Mouse (Mus musculus): ENCODE measurements at regions not wholly inside any gene's neighbourhood (a gene's known extent, or its start where the extent isn't known, plus 50 kb on each side); places are given as distances from the start of the nearest gene placed in this dataset.
A peak's percentile ranks its signal among the peaks of the same experiment; 100 is the strongest.

DNA sequence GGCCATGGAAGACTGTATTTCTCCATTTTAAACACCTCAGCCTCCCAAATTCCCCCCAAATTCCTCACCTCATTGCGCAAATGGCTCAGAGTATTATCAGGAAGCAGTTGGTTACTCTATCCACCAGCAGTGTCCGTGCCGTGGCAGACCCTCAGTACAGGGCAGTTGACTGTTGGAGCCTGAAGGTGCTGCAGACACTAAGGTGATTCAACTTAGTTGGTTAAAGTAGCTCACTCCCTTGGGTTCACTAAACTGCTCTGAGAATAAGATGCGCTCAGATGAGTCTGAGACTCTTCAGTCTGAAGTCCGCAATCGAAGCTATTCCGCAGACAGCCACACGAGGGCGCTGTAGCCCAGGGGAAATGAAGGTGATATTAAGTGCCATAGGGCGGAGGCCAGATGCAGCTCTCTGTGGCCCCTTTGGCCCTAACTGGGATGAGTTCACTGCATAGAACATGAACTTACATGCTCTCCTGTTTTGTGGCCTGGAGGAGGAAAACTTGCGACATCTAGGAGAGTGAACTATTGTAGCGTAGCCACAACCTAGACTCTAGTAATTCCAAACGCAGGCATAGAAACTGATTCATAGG is 62.9 kb downstream of the Amer3 start:
- peak; percentile 58 for DNase-seq (ENCODE audit: extremely low read depth, low read depth, low spot score)

DNA sequence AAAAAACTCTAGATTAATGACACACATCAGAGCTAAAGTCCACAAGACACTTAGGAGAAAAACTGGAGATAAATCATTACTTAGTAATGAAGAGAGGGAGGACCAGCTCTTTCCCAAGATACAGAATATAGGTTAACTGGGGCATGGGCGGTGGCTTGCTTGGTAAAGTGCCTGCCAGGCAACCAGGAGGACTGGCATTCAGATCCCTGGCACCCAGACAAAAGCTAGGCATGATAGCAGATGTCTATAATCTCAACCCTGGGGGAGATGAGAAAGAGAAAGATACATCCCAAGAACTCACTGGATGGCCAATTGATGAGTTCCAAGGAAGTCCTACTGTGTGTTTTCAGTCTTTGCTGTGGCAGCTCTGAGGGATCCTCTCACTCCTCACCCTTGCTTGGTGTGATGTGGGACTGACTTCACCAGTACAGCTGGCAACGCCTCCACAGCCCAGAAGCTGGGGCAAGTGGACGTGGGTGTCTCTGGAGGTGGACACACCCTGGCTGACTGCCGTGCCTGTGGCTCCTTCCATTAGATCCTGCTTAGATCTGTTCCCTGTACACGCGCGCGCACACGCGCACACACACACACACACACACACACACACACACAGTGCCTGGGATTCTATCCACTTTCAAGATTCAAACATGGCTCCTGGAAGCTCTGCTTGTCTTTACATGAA is 74.6 kb downstream of the Amer3 start:
- DNase-seq (ENCODE audit: extremely low read depth, low read depth, low spot score), result no peak

DNA sequence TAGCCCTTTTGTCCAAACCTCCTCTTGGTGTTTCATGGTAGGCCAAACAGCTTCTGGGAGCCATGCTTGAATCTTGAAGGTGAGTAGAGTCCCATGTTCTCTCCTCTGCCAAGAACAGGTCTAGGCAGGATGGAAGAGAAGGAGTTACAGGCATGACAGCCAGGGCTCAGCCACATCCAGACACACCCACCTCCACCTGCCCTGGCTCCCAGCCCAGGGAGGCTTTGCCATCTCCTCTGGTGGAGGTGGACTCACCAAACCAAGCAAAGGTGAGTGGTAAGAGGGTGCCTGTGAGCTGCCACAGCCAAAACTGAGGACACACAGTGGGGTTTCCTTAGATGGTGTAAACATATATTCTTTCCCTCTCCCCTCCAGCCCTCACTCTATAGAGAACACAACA is 78.0 kb downstream of the Amer3 start:
- DNase-seq (ENCODE audit: extremely low read depth, low read depth, low spot score), result no peak

DNA sequence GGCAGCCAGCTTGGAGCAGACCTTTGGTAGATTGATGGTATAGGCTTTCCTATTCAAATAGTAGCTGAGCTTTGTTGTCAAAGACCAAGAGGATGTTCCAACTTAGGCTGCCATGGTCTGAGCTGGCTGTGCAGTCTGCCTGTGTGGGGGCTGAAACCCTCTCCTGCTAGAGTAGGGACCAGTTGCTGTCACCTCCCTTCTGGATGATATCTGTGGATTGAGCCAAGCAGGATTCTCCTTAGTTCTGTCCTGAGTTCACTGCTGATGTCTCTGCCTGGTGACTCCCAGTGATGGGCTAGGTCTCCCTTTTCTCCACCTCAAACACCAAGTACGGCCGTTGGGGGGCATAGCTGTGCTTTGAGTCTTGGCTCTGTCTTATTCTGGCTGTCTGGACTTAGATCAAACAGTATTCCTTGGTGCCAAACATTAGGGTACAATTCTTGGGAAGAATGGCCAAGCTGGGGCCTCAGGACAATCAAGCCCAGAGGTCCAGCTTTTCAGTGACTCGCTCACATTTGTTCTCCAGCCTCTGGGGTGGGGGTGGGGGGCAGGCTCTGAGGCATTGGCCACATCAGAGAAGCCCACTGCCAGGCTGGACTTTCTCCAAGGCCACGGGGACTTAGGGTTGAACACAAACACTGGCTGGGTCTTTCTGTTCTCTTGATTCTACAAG is 84.6 kb downstream of the Amer3 start:
- DNase-seq (ENCODE audit: extremely low read depth, low read depth, low spot score), result no peak

DNA sequence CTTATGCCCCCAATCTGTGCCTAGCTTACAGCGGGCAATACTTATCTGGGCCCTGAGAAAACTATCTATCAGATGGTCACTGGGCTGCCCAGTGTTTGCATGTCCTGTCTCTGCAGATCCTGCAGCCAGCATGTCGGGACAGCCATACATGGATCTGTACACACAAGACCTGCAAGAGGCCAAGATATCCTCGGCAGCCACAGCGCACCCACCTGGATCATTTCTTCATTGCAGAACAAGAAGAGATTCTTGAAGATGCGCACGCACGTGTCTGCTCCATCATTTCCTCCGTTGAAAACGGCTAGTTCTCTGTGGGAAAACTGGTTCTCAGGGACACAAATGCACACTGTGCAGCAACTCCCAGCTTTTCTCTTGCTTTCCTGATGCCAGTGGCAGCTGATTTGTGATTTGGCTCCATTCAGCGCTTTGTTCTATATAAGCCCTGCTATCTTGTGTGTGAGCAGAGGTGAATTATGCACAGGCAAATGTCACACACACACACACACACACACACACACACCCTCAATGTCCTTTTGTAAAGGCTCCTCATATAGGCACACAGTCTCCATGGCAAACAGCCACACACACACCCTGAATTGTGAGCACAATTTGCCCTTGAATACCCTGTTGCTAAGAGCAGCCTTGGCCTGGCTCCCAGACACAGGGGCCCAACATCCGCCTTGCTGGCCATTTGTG is 85.5 kb downstream of the Amer3 start:
- no peak for DNase-seq (ENCODE audit: extremely low read depth, low read depth, low spot score)

DNA sequence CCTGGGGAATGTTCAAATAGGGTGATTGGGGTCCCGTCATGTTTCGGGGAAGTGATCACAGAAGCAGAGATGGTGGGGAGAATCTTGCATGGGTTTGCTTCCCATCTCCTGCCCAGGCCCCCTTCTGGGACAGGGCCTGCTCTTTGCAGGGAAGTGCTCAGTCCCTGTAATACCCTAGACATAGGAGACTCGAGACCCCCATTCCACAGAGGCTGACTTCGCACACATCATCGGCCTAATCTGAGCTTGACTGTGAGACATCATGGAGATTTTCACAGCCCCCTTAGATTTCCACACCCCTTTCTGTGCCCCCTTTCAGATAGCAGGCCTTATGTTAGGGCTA is 86.0 kb downstream of the Amer3 start:
- no peak for DNase-seq (ENCODE audit: extremely low read depth, low read depth, low spot score)

DNA sequence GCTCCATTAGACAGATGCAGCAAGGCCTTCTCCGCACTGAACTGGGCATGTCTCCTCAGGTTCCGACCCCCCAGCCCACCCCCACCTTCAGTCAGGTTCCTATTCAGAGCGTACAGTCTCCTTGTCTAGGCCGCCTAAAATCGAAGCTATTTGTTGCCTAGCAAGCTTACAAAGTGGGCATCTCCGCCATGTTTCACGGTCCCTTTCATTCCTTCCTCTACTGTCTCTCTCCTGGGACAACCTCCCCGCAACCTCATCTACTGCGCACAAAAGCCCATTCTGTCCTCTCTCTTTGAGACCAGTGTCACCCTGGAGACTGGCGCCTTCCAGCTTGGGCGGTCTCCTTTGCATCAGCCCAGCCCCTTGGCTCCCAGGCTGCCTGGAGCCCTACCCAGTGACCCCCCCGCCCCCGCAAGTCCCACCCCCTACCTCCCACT is 86.8 kb downstream of the Amer3 start:
- DNase-seq (ENCODE audit: extremely low read depth, low read depth, low spot score), result no peak

DNA sequence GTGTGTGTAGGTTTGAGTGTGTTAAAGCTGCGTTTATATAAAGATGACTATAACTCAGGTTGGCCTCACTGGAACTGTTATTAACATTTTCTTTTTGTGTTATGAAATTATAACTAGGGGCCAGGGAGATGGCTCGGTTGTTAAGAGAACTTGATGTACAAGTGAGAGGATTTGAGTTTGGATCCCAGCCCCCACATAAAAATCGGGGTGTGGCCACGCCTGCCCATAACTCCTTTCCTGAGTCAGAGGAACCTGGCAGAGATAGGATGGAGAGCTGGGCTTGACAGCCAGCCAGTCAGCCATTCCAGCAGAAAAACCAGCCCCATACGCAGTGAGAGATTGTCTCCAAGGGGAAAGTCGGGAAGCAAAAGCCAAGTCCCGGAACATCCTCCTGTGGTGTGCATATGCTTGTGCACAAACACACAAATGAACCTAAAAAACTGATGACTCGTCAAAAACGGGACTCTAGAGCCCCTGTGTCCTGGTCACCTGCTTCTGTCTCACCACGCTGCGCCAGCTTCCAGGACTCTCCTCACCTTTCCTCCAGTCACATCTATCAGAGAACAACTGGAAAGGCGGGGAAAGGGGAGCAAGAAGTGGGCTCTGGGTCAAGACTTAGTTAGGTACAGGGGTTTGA is 97.8 kb downstream of the Amer3 start:
- DNase-seq (ENCODE audit: extremely low read depth, low read depth, low spot score), result peak; percentile 73

DNA sequence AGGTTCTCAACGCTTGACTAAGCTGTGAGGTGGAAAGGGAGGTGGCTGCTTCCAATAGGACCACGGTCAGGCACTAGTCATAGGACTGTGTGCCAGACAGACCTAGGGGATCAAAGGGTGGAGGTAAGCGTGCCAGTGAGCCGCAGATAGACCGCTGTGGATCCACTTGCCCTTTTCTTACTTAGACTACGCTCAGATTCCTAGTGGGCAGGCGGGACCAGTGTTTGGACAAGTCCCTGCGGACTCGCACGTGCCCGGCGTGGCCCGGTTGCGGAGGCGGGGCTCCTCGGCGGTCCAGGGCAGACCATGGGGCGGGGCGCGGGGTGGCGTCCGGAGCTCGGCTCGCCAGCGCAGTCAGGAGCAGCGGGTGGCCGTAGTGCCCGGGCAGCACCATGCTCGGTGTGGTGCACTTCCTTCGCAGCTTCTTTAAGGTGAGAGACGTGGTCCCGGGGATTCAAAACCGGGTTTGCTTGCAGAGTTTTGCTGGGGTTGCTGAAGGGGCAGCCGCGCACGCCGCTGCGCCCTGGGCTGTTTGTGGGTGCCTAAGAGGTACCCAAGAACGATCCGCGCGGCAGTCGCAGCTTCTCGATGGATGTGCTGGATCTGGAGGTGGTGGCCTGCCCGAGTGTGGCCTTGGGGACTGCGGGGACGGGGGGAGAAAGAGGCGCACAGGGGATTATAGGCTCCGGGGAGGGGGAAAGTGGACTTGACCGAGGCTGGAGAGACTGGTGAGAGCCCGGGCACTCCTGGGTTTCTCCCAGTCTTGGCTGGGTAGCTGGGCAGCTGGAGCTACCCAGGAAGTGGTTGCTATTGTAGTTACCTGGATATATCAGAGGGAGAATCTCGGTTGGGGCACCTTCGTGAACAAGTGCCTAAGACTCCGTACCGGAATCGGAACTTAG is 98.6 kb downstream of the Amer3 start:
- DNase-seq (ENCODE audit: extremely low read depth, low read depth, low spot score), result no peak

DNA sequence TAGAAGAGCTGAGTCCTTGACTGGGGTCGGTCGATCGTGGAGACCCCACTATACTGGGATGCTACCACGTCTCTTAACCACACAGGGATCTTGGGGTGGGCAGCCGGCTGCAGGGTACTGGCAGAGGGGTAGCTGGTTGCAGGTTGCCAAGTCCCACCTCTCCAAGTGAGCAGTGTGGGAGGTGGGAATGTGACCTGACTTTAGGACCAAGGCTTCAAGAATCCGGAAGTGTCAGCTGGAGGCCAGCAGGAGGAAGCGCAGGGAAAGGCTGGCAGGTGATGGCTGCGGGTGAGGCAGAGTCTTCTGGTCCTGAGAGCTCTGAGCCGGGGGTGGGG is 99.2 kb downstream of the Amer3 start:
- no peak for DNase-seq (ENCODE audit: extremely low read depth, low read depth, low spot score)

DNA sequence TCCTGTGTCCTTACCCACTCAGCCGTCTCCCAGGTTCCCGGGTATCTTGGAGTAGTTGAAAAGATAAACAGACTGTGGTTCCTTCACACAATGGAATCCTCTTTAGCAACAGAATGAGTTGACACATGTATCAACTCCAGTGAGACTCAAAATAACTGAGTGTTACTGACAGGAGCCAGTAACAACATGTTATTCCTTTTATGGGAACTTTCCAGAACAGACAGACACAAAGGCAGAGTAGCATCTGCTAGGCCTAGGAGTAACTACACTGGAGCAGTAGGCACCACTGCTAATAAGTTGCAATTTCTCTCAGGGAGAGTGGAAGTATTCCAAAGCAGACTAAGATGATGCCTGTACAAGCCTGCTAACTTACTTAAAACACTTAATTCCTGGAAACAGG is 107.1 kb downstream of the Amer3 start:
- DNase-seq (ENCODE audit: extremely low read depth, low read depth, low spot score), result peak; percentile 67

DNA sequence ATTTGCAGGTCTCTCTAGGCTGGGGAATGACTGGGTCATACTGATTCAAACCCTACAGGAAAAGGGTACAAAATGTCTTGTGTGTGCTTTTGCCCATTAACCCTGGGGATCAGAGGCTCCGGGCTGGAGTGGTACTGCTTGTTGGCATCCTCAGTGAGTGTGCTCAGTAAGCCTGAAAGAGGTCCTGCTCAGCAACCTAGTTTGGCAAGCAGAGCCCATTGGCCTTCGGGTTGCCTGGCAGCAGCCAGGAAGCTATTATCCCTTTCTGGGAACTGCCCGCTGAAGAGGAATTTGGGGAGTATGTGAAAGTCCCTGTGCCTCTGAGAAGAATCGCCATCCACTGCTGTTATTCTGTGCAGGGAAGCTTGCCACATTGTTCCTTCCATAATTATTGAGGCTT is 117.1 kb downstream of the Amer3 start:
- no peak for DNase-seq (ENCODE audit: extremely low read depth, low read depth, low spot score)

DNA sequence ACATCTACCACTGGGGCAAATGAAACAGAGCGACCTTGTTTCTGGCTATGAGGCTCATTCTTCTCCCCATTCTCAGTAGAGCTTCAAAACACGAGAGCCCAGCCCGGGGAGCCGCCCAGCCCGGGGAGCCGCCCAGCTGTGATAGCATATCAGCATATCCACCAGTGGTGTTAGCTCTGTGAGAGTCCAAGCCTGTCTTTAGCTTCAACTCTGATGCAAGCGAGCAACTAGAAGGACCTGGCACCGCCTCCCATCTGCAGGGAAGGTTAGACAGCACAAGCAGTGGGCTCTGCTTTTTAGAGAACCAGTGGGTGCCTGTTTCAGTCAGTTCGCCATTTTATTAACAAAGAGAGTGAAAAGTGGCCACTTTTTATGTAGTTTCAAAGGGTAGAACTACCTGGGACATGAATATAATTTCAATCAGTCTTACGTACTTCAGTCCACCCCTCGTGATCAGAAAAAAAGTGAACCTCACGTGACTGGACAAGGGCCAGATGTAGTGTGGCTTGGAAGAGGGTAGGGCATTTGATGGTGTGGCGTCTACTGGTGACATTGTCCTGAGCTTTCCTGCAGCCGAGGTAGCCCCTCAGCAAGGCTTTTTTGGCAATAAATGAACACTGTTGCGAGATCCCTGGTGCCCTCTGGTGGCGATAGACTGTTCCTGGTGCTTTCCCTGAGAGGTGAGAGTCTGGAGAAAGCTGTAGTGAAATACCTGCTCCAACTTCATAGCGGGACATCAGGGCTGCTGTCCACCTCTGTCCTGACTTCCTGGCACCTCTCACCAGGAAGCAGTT is 121.0 kb downstream of the Amer3 start:
- no peak for DNase-seq (ENCODE audit: extremely low read depth, low read depth, low spot score)

DNA sequence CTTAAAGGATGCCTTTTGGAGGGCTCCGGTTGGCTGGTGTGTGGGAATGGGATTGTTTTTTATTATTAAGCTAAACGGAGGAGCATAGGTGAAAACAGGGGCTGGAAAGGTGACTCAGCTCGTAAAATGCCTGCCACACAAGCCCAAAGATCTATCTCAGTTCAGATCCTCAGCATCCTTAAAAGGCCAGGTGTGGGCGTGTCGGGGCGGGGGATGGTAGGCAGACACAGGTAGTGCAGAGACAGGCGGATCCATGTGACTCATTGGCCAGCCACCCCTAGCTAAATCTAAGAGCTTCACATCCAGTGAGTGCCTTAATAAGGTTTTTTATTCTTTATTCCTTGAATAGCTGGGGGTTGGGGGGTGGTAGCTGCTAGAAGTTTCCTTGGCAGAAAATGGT is 122.0 kb downstream of the Amer3 start:
- DNase-seq (ENCODE audit: extremely low read depth, low read depth, low spot score), result no peak

DNA sequence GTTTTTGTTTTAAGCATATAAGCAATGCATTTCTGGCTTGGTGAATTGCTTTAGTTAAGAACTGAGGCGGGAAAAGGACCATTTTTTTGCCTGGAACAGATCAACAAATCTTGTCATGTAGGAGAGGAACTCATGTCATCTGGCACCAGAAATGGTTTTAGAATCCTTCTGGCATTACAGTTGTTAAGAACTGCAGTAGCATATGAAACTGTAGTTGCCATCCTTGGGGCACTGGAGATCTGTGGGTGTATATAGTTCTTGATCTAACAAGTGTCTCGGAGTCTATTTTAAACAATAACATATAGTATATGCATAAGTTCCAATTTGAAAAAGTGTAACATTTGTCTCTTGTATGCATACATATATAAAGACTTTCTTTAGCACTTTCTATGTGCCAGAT is 129.6 kb downstream of the Amer3 start:
- no peak for DNase-seq (ENCODE audit: extremely low read depth, low read depth, low spot score)

DNA sequence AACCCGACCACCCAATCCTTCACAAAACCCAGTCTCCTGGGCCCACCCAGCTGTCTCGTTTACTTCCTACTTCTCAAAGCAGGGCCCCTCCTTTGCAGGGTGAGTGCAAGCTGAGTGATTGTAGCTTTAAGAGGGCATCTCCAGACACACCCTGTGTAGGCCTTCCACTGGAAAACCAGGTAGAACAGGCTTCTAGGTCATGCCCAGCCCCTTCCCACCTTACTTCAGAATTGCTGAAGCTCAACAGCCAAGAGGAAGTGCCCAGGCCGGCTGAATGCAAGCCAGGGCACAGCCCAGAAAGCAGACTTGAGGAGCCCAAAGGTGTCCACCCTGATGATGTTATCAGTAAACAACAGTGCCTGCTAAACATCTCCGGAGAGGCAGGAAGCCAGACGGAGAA is 120.2 kb downstream of the Fam168b start:
- no peak for DNase-seq (ENCODE audit: extremely low read depth, low read depth, low spot score)

DNA sequence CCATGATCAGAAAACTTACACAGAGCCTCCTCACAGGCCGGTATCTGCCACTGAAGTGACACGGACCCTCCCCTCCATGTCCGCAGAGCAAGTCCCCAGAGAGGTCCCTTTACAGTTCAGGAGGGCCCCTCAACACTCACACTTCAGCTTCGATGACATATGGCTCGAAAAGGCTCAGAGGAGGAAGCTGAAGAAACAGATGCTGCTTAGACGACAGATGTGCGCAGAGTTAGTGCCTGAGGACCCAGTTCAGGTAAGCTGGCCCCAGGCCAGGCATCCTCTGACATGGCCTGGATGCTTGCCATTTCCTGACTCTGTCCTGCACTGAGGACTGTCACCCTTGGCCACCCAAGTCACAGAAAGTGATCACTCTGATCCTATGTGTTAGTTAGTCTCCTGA is 110.7 kb downstream of the Fam168b start:
- no peak for DNase-seq (ENCODE audit: extremely low read depth, low read depth, low spot score)

DNA sequence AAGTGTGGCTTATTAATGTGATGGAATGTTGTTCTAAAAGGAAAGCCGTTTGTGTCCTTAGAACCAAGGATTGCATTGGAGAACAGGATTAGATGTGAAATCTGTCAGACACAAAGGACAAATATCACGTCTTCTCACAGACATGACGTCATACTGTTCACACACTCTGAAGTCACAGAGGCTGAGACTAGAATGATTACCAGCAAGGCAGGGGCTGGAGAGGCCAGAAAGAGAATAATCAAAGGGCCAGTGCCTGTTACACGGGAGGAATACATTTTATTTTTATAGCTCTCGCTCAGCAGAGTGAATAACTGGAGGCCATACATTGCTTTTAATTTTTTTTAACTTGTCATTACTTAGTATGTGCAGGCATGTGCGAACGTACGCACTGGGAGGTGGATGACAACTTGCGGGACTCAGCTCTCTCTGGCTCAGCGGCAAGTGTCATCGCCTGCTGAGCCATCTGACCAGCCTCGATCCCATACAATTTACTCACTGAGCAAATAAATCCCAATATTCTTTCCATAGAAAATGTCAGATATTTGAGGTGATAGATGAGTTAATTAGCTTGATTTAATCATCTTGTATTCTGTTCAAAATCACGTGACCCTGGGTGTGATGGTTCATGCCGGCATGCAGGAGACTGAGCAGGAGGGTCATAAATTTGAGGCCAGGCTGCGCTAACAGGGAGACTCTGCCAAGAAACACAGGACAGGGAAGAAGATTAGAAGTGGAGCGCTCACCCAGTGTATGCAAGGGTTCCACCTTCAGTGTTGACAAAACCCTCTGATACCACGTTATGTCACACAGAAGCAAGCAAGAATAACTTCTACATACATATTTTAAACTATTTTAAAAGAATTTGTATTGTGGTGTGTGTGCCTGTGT is 109.6 kb downstream of the Fam168b start:
- no peak for DNase-seq (ENCODE audit: extremely low read depth, low read depth, low spot score)

All from fat pad, adult 2 months (tissue).